Mouse (Mus musculus): ENCODE data around the gene Ttc6.

Gene Ttc6

DNA sequence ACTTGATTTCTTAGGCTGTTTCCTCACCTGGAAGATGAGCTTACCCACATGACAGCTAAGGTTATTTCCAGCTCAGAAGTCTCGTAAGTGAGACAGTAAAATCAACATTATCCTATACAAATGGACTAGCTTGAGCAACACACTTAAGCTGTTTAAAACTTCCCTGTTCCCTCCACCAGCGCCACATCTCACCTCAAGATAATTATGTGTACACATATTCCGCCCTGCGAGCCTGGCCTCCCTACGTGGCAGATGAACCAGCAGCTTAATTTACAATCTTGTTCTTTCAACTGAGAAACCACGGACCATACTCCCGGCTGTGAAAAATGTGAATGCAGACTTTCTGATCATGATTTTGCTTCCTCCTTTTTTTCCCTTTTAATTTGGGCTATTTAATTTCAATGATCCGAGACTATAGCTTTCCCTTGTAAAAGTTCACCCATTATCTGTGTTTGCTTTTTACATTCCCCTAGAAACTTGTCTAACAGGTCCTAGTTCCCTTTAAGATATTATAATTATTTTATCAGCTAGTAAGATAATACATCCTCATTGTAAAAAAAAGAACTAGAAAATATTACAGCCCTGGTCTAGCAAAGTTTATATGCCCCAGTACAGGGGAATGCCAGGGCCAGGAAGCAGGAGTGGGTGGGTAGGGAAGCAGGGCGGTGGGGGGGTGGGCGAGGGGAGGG is 99.2 kb downstream of the Ttc6 start:
- DNase-seq (ENCODE audit: low read depth, low spot score): no peak

- no peak for DNase-seq (ENCODE audit: low read depth, low spot score)
Measured at GRCm38 (mm10) chr12:57672414-57672813, 108.5 kb downstream of the Ttc6 start.

- DNase-seq (ENCODE audit: low read depth, low spot score): no peak
Measured at GRCm38 (mm10) chr12:57684967-57685423, 121.1 kb downstream of the Ttc6 start.

GRCm38 (mm10) chr12:57709966-57710365 is 146.1 kb downstream of the Ttc6 start:
- DNase-seq (ENCODE audit: low read depth, low spot score): no peak

- no peak for DNase-seq (ENCODE audit: low read depth, low spot score)
Measured at GRCm38 (mm10) chr12:57764720-57765119, 200.8 kb downstream of the Ttc6 start.

DNA sequence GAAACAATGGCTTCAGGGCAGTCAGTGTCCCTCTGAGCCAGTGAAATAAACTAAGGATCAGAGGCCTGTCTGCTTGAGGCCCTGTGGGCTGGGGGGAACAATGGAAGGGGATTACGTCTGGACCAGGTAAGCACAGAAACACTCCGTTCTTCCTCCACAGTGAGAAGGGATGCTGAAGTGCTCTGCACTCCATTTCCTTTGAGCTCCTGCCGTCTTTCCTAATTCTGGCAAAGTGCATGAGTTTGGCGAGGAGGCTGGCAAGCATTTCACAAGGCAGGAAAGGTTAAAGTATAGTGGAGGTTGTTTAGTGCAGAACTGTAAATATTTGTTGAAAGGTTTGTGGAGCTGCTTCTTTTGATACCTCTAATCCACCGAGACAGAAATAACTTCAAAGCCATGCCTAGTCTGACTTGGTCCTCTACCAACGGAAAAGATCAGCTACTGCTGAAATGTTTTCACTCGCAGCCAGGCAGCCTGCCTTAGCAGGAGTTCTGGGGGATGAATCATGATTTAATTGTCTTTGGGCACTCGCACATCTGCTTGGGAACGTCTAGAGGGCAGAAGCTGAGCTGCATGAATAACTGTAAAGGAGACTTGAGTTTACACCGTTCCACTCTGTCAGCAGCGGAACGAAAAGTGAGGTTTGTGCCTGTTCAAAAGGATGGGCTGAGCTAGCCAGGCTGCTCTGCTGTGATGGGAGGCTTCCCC is 212.5 kb downstream of the Ttc6 start:
- DNase-seq (ENCODE audit: low read depth, low spot score): peak; percentile 65

DNA sequence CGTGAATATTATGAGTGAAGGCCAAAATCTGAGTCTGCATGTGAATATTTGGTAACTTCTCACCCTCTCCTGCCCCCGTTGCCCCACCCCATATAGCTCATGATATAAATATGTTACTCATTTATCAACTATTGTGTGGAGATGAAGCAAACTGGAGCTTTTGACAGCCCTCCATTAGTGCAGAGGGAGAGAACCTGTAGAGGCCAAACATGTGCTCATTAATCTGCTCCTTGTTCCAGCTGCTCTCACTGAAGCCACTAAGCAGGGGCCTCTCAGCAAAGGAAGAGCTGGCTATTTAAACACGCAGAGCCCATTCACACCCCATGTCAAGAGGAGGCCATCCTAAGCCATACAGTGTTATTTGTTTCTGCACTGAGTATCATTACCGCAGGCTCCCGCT is 218.0 kb downstream of the Ttc6 start:
- no peak for DNase-seq (ENCODE audit: low read depth, low spot score)

DNA sequence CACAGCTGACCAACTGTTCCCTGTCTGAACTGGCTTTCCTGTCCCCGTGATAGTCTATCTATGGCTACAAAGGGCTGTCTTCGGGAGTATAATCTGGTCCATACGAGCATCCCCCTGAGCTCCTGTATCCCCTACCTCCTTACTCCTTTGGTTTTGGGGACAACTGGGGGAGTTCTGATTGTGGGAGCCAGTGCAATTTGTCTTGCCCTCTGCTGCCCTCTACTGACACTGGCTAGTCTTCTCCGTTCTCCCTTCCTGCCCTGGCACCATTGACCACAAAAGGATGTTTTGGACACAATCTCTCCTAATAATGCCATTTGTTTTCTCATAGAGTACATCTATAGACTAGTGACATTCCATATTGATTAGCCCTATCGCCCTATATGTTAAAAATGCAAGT is 223.6 kb downstream of the Ttc6 start:
- peak; percentile 58 for DNase-seq (ENCODE audit: low read depth, low spot score)
